Mouse (Mus musculus) stomach, postnatal 0 days (tissue): ENCODE data around the gene Kcnq4.

ENCODE experiments used
- CTCF ChIP-seq: IDR thresholded peaks from 2 replicates; pipeline ENCODE4 v1.5.1; 2016; ENCODE audit warnings: antibody characterized with exemption, low read depth, mild to moderate bottlenecking, moderate library complexity
- EP300 ChIP-seq: optimal IDR thresholded peaks from 2 replicates; pipeline ENCODE3; 2016; ENCODE audit warnings: antibody characterized with exemption

DNA sequence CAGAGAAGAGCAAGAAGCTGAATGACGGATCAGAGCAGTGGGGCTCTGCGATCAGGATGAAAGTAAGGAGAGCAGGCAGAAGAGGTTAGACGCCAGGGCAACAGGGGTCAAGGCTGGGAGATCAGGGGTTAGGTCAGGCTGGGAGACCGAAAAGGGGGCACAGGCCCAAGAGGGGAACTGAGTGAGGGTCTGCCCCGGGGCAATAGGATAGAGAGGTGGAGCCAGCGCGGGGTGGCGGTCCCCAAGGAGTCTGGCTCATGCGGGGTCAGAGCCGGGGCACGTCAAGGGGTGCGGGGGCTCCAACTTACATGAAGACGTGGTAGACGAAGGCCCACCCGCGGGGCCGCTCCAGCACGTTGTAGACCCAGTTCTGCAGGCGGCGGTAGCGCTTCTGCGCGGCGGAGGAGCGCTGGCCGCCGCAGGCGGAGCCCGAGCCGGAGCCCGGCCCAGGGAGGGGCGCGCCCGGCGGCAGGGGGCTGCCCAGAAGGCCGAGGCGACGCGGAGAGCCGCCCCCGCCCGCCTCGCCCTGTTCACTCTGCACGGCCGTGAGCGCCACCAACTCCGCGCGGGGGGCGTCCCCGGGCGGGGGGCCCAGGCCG, 1.8 kb downstream of the Kcnq4 start:
- TF ChIP-seq CTCF = no peak
- no peak for TF ChIP-seq EP300
